Mouse (Mus musculus) mouse embryonic stem cell (cell line): ENCODE measurements around the gene Krtap10-10.

Experiments
- in situ Hi-C, 2 experiments: fragments of 300-500 bp; cut with MboI; formaldehyde crosslinking; loops; 1 replicate in 1 of 2; 3 replicates in 1 of 2; pipeline ENCODE4 v1.14.3; 2019 to 2020; ENCODE audit warnings: low sequenced_read_pairs in 2 of 2, low pct_unique_long_range_greater_than_20kb in 1 of 2, mixed read lengths in 1 of 2; ENCODE audit not compliant: unreplicated experiment in 1 of 2

Krtap10-10 gene

DNA sequence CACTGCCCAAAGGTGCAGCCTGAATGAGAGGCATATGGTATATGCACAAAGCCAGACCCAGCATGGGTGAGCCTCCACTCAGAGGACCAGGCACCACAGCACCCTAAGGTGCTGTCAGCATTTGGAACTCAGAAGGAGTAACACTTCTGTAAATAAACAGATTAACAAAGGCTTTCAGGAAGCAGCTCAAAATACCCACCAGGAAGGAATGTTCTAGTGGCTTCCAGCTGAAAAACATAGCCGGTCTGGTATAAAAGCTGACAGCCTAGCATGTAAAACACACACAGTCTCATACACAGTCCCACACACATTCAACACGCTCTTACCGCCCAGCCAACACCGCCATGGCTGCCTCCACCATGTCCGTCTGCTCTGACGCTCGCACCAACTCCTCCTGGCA lies 25.9 kb downstream of the Krtap10-10 start, which contains the start of gene Gm3285:
Gene Gm3285 (plus strand): TSS at position 301 of the 400 bp plus-strand sequence.
- in situ Hi-C loops: no loop called here

- in situ Hi-C loops: no loop called here
Measured at GRCm38 (mm10) chr10:77864067-77864761, 28.5 kb downstream of the Krtap10-10 start.

DNA sequence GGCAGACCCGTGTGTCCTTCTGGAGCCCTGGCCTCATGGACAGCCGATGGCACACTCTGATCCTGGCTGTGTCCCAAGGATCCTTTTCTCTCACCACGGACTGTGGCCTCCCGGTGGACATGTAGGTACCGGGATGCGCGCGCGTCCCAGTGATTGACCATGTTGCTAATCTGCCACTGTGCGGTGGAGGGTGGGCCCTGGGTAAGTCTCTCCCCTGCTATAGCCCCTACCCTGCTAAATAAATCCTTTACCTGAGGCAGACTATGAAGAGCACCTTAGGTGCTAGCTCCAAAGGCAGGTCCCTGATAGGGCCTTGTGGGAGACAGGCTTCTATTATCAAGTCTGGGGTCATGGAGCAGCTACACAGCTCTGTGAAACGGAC lies 29.0 kb downstream of the Krtap10-10 start:
- in situ Hi-C loops: no loop called here

- in situ Hi-C loops: no loop called here
Measured at GRCm38 (mm10) chr10:77867546-77867945, 31.8 kb downstream of the Krtap10-10 start.

DNA sequence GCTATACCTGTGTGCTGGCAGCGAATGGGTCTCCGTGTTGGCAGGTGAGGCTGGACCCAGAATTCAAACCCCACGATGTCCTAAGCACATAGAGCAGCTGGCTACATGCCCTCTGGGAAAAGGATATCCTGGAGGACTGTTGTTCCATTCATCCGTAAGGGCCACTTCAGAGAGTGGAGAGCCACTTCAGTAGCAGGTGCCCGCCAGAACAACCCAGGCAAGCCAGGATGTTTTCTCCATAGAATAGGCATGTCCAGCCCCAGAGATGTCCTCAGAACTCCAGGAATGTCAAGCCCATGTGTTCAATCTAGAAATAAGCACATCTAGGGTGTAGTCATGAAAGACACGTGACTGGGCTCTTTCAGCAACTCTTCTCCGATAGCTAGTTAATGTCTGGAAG lies 33.9 kb downstream of the Krtap10-10 start:
- in situ Hi-C loops: no loop called here

DNA sequence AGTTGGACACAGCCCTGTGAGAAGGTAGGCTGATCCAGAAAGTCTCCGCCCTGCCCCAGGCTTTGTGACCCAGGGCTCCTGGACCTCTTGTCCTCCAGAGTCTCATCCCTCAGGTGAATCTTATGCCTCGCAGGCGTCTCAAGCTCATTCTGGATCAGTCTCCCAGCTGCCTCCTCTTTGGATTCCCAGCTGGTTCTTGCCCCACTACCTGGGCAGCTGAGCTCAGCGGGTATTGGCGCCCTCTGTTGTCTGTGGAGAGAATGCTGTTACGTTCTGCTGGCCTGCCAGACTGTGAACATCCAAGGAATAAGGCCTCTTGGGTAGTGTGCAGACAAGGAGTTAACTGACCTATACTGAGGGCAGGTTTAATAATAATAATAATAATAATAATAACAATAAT lies 43.2 kb downstream of the Krtap10-10 start:
- in situ Hi-C loops: no loop called here

DNA sequence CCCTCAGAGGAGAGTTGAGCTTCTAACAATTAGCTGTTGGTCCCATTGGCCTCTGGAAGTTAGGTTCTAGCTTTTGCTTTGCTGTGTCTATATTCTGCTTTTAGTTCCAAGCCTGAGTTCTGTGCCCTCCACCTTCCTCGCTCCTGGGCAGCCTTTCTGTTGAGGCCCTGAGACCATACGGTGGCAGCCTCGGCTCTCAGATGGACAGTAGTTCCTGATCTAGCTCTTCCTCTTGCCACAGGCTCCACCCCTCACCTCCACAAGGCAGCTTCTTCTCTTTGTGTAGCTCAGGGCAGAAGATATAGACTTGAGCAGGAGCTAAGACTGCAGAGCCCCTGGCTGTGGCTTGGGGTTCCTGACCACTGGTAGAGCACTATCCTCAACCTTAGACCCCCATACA lies 44.6 kb downstream of the Krtap10-10 start:
- in situ Hi-C loops: no loop called here

- in situ Hi-C loops: no loop called here
Measured at GRCm38 (mm10) chr10:77882553-77882952, 46.8 kb downstream of the Krtap10-10 start.

GRCm38 (mm10) chr10:77886007-77886747 lies 50.4 kb downstream of the Krtap10-10 start:
- in situ Hi-C loops: no loop called here
